Mouse (Mus musculus) brain, embryonic 14.5 days (tissue): ENCODE measurements around the gene Nup85. TPM values are rescaled to one million over a fixed set of nuclear protein-coding genes. Genes with fewer than 3 reads are reported as not detected.

Experiments
- DNase-seq: peaks from one replicate; pipeline ENCODE4 v3.0.0-alpha.2; 2011; ENCODE audit warnings: low read depth
- CTCF ChIP-seq: fragments of 200-500 bp; IDR thresholded peaks from 2 replicates; pipeline ENCODE4 v1.5.1; 2012; ENCODE audit warnings: inconsistent platforms, mild to moderate bottlenecking, moderate library complexity, borderline replicate concordance; ENCODE audit not compliant: insufficient read depth, insufficient read length; ENCODE audit errors: extremely low read depth
- POLR2A ChIP-seq: fragments of 200-500 bp; IDR thresholded peaks from 2 replicates; pipeline ENCODE4 v1.6.1; 2012; ENCODE audit warnings: mild to moderate bottlenecking, inconsistent platforms, borderline replicate concordance; ENCODE audit not compliant: poor library complexity, insufficient read depth, insufficient read length, severe bottlenecking; ENCODE audit errors: extremely low read depth
- polyA plus RNA-seq: library from polyadenylated mRNA; depleted of rRNA; stranded (reverse); fragments of >200 nt; gene quantifications from 2 replicates; pipeline ENCODE4 v1.2.3, GENCODE M21; 2012

Nup85 gene
- polyA plus RNA-seq, 1 experiment: 105 TPM

- DNase-seq: no peak
- TF ChIP-seq CTCF: no peak
- TF ChIP-seq POLR2A: no peak
Measured at GRCm38 (mm10) chr11:115616893-115617292, 52.7 kb downstream of the Nup85 start.

- TF ChIP-seq POLR2A (no peak), CTCF (no peak)
- no peak for DNase-seq
Measured at GRCm38 (mm10) chr11:115618001-115618400, 53.8 kb downstream of the Nup85 start.

GRCm38 (mm10) chr11:115618732-115619516 is 54.7 kb downstream of the Nup85 start:
- TF ChIP-seq POLR2A: no peak
- TF ChIP-seq CTCF: no peak
- no peak for DNase-seq

- TF ChIP-seq CTCF: no peak
- no peak for TF ChIP-seq POLR2A
- no peak for DNase-seq
Measured at GRCm38 (mm10) chr11:115619949-115620348, 55.7 kb downstream of the Nup85 start.

GRCm38 (mm10) chr11:115623487-115624070 is 59.3 kb downstream of the Nup85 start:
- peak; percentile 28; the same call in 1 of the 2 replicates for TF ChIP-seq CTCF
- TF ChIP-seq POLR2A: no peak
- DNase-seq: no peak

- TF ChIP-seq CTCF: no peak
- no peak for TF ChIP-seq POLR2A
- no peak for DNase-seq
Measured at GRCm38 (mm10) chr11:115625877-115626276, 61.6 kb downstream of the Nup85 start.

GRCm38 (mm10) chr11:115626824-115627616 is 62.8 kb downstream of the Nup85 start:
- TF ChIP-seq POLR2A (no peak), CTCF (no peak)
- DNase-seq: no peak

GRCm38 (mm10) chr11:115627705-115628464 is 63.7 kb downstream of the Nup85 start, which contains the start of gene Slc25a19:
Gene Slc25a19, minus strand, starts transcription at chr11:115628295.
- peak; percentile 100 for DNase-seq
- TF ChIP-seq POLR2A (peak; percentile 28; the same call in 1 of the 2 replicates), CTCF (no peak)

GRCm38 (mm10) chr11:115628465-115629101 is 64.3 kb downstream of the Nup85 start:
- TF ChIP-seq POLR2A: no peak
- TF ChIP-seq CTCF: no peak
- no peak for DNase-seq

GRCm38 (mm10) chr11:115629734-115630531 is 65.7 kb downstream of the Nup85 start:
- no peak for TF ChIP-seq CTCF
- no peak for TF ChIP-seq POLR2A
- no peak for DNase-seq
